Mouse (Mus musculus) neural tube, embryonic 14.5 days (tissue): Measurements from ENCODE around the gene Xpo6. TPM values are rescaled to one million over a fixed set of nuclear protein-coding genes. Genes with fewer than 3 reads are reported as not detected.

Experiments
- ATAC-seq: fragments of 200-750 bp; cut with Nextera tagmentation; 2 replicates; pipeline ENCODE4 v1.8.0; 2017; ENCODE audit warnings: low read depth, mild to moderate bottlenecking, moderate TSS enrichment, moderate library complexity
- H3K27ac ChIP-seq: fragments of 300-500 bp; sonication (generic); 2 replicates; pipeline ENCODE4 v1.5.1; 2014; ENCODE audit warnings: low read depth, mild to moderate bottlenecking, control low read depth, low read length, moderate library complexity, mixed read lengths
- H3K27me3 ChIP-seq: fragments of 300-500 bp; sonication (generic); 2 replicates; pipeline ENCODE4 v1.6.1; 2014; ENCODE audit warnings: low read length; ENCODE audit not compliant: control insufficient read depth, insufficient read depth
- H3K36me3 ChIP-seq: fragments of 300-500 bp; sonication (generic); 2 replicates; pipeline ENCODE4 v1.6.1; 2014; ENCODE audit warnings: low read length, mixed read lengths; ENCODE audit not compliant: control insufficient read depth, insufficient read depth
- H3K4me1 ChIP-seq: fragments of 300-500 bp; sonication (generic); 2 replicates; pipeline ENCODE4 v1.6.1; 2014; ENCODE audit warnings: low read length; ENCODE audit not compliant: control insufficient read depth, insufficient read depth
- H3K4me2 ChIP-seq: fragments of 300-500 bp; sonication (generic); 2 replicates; pipeline ENCODE4 v1.6.1; 2014; ENCODE audit warnings: mild to moderate bottlenecking, low read depth, low read length, control low read depth
- H3K4me3 ChIP-seq: fragments of 300-500 bp; sonication (generic); 2 replicates; pipeline ENCODE4 v1.5.1; 2014; ENCODE audit warnings: low read depth, low read length, control low read depth, mixed read lengths
- H3K9ac ChIP-seq: fragments of 300-500 bp; sonication (generic); replicated peaks from 2 replicates; pipeline ENCODE4 v1.6.1; 2014; ENCODE audit warnings: low read depth, mild to moderate bottlenecking, control low read depth, low read length, mixed read lengths
- H3K9me3 ChIP-seq: fragments of 300-500 bp; sonication (generic); 2 replicates; pipeline ENCODE4 v1.6.1; 2016; ENCODE audit warnings: low read length; ENCODE audit not compliant: control insufficient read depth
- WGBS: fragments of 180-500 bp; shearing (Covaris S2); extraction: QIAGEN DNeasy Blood & Tissue Kit; methylation state at CpG from one replicate; pipeline ENCODE4 v1.1.7; 2014; 5-methylcytosine and 5-hydroxymethylcytosine counted together
- polyA plus RNA-seq: library from polyadenylated mRNA; unstranded; fragments of >200 nt; fragmentation: Nextera tagmentation; extraction: Ambion mirVana; gene quantifications from 2 replicates; pipeline ENCODE4 v1.2.1, GENCODE M21; 2014

The Xpo6 gene
- polyA plus RNA-seq, 1 experiment from 2014 or later, result 77.2 TPM

DNA sequence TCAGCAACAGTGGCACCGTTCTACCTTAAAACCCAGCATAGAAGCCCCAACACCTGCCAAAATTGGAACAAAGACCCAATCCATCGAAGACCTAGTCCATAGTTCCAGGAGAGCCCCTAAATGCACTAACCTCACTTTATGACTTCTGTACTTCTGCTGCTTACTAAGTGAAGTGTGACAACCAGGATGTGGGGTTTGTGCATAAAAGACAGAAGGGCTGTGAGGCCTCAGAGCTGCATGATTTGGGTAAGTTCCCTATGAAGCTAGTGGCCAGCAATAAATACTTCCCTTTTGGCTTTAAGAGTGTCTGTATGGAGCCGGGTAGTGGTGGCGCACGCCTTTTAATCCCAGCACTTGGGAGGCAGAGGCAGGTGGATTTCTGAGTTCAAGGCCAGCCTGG lies 10.6 kb upstream of the Xpo6 start:
- Histone ChIP-seq H3K4me2 (no peak overlapping the region), H3K9ac (no peak overlapping the region), H3K36me3 (no peaks in the 10 kb centered on the region), H3K4me1 (no peaks in the 10 kb centered on the region), H3K27ac (no peak overlapping the region), H3K9me3 (no peaks in the 10 kb centered on the region), H3K4me3 (no peak overlapping the region), H3K27me3 (no peaks in the 10 kb centered on the region)
- 86% methylated on average over 5 of the region's 5 CpGs for WGBS
- no peak for ATAC-seq

DNA sequence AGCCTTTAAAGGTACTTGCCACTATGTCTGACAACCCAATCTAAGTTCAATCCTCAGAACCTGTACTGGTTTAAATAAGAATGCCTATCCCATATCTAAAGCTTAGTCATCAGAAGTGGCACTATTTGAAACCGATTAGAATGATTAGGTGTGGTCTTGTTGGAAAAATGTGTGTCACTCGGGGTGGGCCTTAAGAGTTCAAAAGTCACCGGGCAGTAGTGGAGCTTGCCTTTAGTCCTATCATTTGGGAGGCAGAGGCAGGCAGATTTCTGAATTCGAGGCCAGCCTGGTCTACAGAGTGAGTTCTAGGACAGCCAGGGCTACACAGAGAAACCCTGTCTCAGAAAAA lies 670 bp upstream of the Xpo6 start:
- Histone ChIP-seq H3K4me3 (peak overlapping the region; percentile 97), H3K27ac (peak overlapping the region; percentile 84; the same call in 1 of the 2 replicates)
- 93% methylated on average over 4 of the region's 4 CpGs for WGBS

DNA sequence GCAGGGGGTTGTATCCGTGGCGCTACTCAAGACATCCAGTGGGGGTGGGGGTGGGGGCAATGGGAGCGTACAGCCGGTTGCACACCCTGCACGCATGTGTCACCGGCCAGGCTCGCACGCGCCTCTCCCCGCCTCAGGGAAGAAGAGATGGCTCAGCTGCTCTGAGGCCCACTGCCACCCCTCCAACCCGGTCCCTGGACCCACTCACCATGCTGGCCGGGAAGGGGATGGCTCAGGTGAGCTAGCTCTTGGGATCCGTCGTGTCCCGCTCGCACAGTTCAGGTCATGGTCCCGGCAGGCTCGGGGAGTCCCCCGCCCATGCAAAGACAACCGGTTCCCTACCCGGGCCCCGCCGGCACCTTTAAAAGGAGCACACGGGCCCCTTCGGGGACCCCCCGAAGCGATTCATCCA lies 604 bp downstream of the Xpo6 start:
- peak; percentile 70 for ATAC-seq
- no peaks in the 10 kb centered on the region for H3K9me3 ChIP-seq
- H3K27ac ChIP-seq, result peak overlapping the region; percentile 84
- H3K4me2 ChIP-seq, result peak overlapping the region; percentile 85
- WGBS, result under 1% methylated on average over 26 of the region's 27 CpGs
- no peaks in the 10 kb centered on the region for H3K27me3 ChIP-seq
- peak overlapping the region; percentile 97 for H3K4me3 ChIP-seq
- H3K9ac ChIP-seq, result peak overlapping the region; percentile 97
- peaks cover 15% of the 10 kb centered on the region for H3K4me1 ChIP-seq
- no peaks in the 10 kb centered on the region for H3K36me3 ChIP-seq

More for the DNA sequence above, 670 bp upstream of the Xpo6 start:
- H3K4me2 ChIP-seq, result peak overlapping the region; percentile 85
- H3K4me1 ChIP-seq, result peaks cover 15% of the 10 kb centered on the region
- ATAC-seq, result no peak
- H3K27me3 ChIP-seq, result no peaks in the 10 kb centered on the region
- H3K9ac ChIP-seq, result no peak overlapping the region
- no peaks in the 10 kb centered on the region for H3K36me3 ChIP-seq
- H3K9me3 ChIP-seq, result no peaks in the 10 kb centered on the region

DNA sequence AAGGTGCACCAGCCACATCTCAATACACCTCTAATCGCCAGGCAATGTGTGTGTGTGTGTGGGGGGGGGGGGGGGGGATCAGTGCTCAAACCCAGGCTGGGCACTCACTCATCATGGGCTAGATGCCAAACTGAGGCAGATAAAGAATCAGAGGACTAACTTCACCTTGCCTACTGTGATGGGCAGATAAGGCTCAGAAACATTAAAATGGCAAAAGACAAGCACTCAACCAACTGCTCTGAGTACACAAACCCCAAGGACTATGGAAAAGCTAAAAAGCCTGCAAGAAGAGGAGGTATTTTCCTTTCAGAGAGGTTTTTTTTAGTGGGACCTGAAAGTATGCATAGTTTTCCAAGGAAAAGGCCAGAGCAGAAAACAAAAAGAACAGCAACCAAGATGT lies 1.4 kb downstream of the Xpo6 start:
- Histone ChIP-seq H3K9me3 (no peaks in the 10 kb centered on the region), H3K9ac (peak overlapping the region; percentile 97), H3K4me1 (peaks cover 15% of the 10 kb centered on the region), H3K4me2 (peak overlapping the region; percentile 85), H3K27me3 (no peaks in the 10 kb centered on the region), H3K36me3 (no peaks in the 10 kb centered on the region), H3K4me3 (peak overlapping the region; percentile 97), H3K27ac (no peak overlapping the region)
- 22% methylated on average over 1 of the region's 1 CpGs for WGBS
- ATAC-seq, result no peak

DNA sequence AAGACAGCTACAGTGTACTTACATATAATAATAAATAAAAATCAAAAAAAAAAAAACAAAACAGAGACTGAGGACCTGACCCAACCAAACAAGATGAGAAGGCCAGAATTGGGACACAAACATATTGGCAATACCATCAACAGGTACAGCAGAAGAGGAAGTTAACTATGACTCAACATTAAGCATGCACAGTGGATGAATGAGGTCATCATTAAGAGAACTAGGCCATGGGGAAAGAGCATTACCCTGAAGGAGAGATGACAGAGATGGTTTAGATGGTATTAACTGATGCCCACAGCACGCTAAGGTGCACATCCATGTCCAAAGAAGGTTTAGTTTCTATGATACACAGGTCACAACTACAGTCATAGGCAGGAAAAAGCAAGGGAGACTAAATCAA lies 6.1 kb downstream of the Xpo6 start:
- Histone ChIP-seq H3K9me3 (no peaks in the 10 kb centered on the region), H3K9ac (no peak overlapping the region), H3K4me3 (no peak overlapping the region), H3K4me1 (peaks cover 12% of the 10 kb centered on the region), H3K36me3 (no peaks in the 10 kb centered on the region), H3K27me3 (no peaks in the 10 kb centered on the region), H3K4me2 (no peak overlapping the region), H3K27ac (no peak overlapping the region)
- WGBS, result 100% methylated on average over 1 of the region's 1 CpGs
- no peak for ATAC-seq

DNA sequence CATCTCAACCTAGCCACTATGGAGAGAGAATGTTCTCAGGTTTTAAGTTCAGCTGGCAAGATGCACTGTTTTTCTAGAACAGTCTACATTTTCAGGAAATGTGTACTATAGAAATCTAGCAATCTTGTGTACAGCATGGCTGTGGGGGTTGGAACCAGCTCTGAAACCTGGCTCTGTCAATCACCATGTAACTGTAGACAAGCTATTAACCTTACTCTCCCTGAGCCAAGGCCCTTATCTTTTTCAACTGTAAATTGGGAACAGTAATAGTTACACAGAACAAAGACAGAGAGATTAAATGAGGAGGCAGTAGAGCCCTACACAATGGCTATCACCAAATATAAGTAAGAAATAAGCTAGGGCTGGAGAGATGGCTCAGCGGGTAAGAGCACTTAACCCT lies 8.8 kb downstream of the Xpo6 start:
- no peak for ATAC-seq
- Histone ChIP-seq H3K36me3 (no peaks in the 10 kb centered on the region), H3K4me1 (no peaks in the 10 kb centered on the region), H3K27ac (no peak overlapping the region), H3K27me3 (no peaks in the 10 kb centered on the region), H3K9me3 (no peaks in the 10 kb centered on the region), H3K9ac (no peak overlapping the region), H3K4me3 (no peak overlapping the region), H3K4me2 (no peak overlapping the region)
- 94% methylated on average over 1 of the region's 1 CpGs for WGBS

DNA sequence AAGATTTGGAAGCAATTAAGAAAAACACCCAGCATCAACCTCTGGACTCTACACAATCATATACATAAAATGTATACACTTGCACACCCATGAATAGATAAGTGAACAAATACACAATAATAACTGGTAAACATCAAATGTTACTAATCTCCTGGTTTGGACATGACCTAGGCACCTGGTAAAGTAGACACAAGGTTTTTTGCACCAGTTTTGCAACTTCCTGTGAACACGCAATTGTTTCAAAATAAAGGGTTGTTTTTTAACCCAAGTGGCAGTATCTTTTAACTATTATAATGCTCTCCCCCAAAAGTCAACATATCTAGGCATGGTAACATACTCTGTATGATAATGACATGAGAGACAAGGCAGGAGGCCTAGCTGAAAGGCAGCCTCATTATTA lies 10.8 kb downstream of the Xpo6 start:
- Histone ChIP-seq H3K4me2 (no peak overlapping the region), H3K4me3 (no peak overlapping the region)

DNA sequence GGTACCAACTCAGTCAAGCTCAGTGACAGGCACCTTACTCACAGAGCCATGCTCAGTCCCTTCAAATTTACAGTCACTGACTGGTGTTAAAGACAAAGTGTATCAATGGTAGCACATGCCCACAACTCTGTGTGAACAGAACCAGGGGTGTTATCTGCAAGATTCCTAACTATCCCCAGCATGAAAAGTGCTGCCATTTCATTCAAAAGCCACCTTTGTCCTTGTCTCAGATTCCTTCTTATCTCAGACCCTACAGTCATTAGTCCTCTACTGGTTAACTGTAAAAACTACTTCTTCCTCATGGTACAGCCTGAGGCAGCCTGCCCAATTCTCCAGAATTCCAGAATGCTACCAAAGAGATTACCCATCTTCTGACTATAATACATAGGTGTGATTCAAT lies 14.3 kb downstream of the Xpo6 start:
- Histone ChIP-seq H3K4me2 (no peak overlapping the region), H3K4me1 (no peaks in the 10 kb centered on the region), H3K9me3 (no peaks in the 10 kb centered on the region), H3K36me3 (no peaks in the 10 kb centered on the region), H3K9ac (no peak overlapping the region), H3K4me3 (no peak overlapping the region), H3K27ac (no peak overlapping the region), H3K27me3 (no peaks in the 10 kb centered on the region)
- no peak for ATAC-seq

More for the DNA sequence above, 10.8 kb downstream of the Xpo6 start:
- no peaks in the 10 kb centered on the region for H3K9me3 ChIP-seq
- ATAC-seq, result no peak
- WGBS, result 94% methylated on average over 1 of the region's 1 CpGs
- H3K27ac ChIP-seq, result no peak overlapping the region
- H3K36me3 ChIP-seq, result no peaks in the 10 kb centered on the region
- H3K27me3 ChIP-seq, result no peaks in the 10 kb centered on the region
- H3K9ac ChIP-seq, result no peak overlapping the region
- H3K4me1 ChIP-seq, result no peaks in the 10 kb centered on the region

DNA sequence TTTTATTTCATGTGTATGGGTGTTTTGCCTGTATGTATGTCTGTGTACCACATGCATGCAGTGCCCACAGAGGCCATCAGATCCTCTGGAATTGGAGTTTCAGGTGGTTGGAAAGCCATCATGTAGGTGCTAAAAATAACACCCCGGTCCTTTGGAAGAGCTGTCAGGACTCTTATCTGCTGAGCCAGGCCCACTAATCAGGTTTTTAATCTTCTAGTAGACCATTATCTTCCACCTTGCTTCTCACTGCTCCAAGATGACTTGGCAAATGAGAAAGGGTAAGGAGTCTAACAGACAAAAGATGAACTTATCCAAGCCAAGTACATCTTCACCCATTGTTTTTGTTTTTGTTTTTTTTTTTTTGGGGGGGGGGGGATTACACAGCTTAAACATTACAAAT lies 16.7 kb downstream of the Xpo6 start:
- Histone ChIP-seq H3K9me3 (no peaks in the 10 kb centered on the region), H3K4me3 (no peak overlapping the region), H3K9ac (no peak overlapping the region), H3K27ac (no peak overlapping the region), H3K27me3 (no peaks in the 10 kb centered on the region), H3K36me3 (no peaks in the 10 kb centered on the region), H3K4me1 (no peaks in the 10 kb centered on the region), H3K4me2 (no peak overlapping the region)
- no peak for ATAC-seq
- WGBS, result 93% methylated on average over 1 of the region's 1 CpGs

DNA sequence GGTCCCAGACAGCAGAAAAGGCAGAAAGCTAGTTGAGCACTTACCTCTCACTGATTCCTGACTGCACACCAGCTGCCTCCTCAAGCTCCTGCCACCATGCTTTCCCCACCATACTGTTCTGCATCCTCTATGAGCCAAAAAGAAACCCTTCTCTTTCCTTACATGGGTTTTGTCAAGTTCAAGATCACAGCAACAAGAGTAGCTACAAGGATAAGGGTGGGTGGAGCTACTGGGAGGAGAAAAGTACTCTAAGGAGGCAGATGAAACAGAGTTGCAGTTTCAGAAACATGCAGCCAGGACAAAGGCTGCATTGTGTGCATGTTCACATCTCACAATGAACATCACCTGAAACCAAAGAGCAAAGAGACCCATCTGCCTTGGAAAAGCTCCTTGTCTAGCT lies 18.8 kb downstream of the Xpo6 start:
- Histone ChIP-seq H3K9ac (no peak overlapping the region), H3K9me3 (no peaks in the 10 kb centered on the region), H3K4me3 (no peak overlapping the region), H3K4me2 (no peak overlapping the region), H3K27me3 (no peaks in the 10 kb centered on the region), H3K36me3 (no peaks in the 10 kb centered on the region), H3K27ac (no peak overlapping the region), H3K4me1 (no peaks in the 10 kb centered on the region)
- no peak for ATAC-seq
